Mouse (Mus musculus) adrenal gland, postnatal 25 days (tissue): ENCODE measurements at regions not wholly inside any gene's neighbourhood (a gene's known extent, or its start where the extent isn't known, plus 50 kb on each side); places are given as distances from the start of the nearest gene placed in this dataset.
A peak's percentile ranks its signal among the peaks of the same experiment; 100 is the strongest.

ENCODE experiments used
- DNase-seq: peaks from one replicate; pipeline ENCODE4 v3.0.0; 2021; ENCODE audit warnings: mixed read lengths

- DNase-seq: no peak
Observed at GRCm38 (mm10) chr13:44300611-44301010, 428.7 kb upstream of the Jarid2 start.

- no peak for DNase-seq
Observed at GRCm38 (mm10) chr13:44301215-44301614, 428.1 kb upstream of the Jarid2 start.

- DNase-seq: no peak
Observed at GRCm38 (mm10) chr13:44301936-44302335, 427.3 kb upstream of the Jarid2 start.

GRCm38 (mm10) chr13:44305134-44305991, 423.9 kb upstream of the Jarid2 start:
- DNase-seq: no peak

- DNase-seq: peak; percentile 42
Observed at GRCm38 (mm10) chr13:44306275-44307050, 422.8 kb upstream of the Jarid2 start.

- DNase-seq: no peak
Observed at GRCm38 (mm10) chr13:44308227-44308626, 421.0 kb upstream of the Jarid2 start.

GRCm38 (mm10) chr13:44312237-44312636, 417.0 kb upstream of the Jarid2 start:
- no peak for DNase-seq

GRCm38 (mm10) chr13:44316747-44317446, 412.4 kb upstream of the Jarid2 start:
- no peak for DNase-seq

GRCm38 (mm10) chr13:44317596-44317995, 411.7 kb upstream of the Jarid2 start:
- DNase-seq: no peak

GRCm38 (mm10) chr13:44319101-44319500, 410.2 kb upstream of the Jarid2 start:
- no peak for DNase-seq

- no peak for DNase-seq
Observed at GRCm38 (mm10) chr13:44319511-44319910, 409.8 kb upstream of the Jarid2 start.

GRCm38 (mm10) chr13:44320311-44320710, 409.0 kb upstream of the Jarid2 start:
- no peak for DNase-seq

GRCm38 (mm10) chr13:44321009-44321596, 408.2 kb upstream of the Jarid2 start:
- no peak for DNase-seq

GRCm38 (mm10) chr13:44328416-44328815, 400.9 kb upstream of the Jarid2 start:
- no peak for DNase-seq

GRCm38 (mm10) chr13:44329161-44329560, 400.1 kb upstream of the Jarid2 start:
- no peak for DNase-seq

GRCm38 (mm10) chr13:44329701-44330100, 399.6 kb upstream of the Jarid2 start:
- no peak for DNase-seq

- DNase-seq: peak; percentile 6
Observed at GRCm38 (mm10) chr13:44332716-44333240, 396.5 kb upstream of the Jarid2 start.

GRCm38 (mm10) chr13:44339061-44339741, 390.1 kb upstream of the Jarid2 start:
- no peak for DNase-seq

GRCm38 (mm10) chr13:44345094-44345493, 384.2 kb upstream of the Jarid2 start:
- DNase-seq: no peak

GRCm38 (mm10) chr13:44346636-44347035, 382.6 kb upstream of the Jarid2 start:
- no peak for DNase-seq

GRCm38 (mm10) chr13:44347662-44348061, 381.6 kb upstream of the Jarid2 start:
- DNase-seq: peak; percentile 15
